Mouse (Mus musculus) mouse embryonic stem cell (cell line): Measurements from ENCODE around the gene Ltbp4.

Source experiments
- in situ Hi-C, 2 experiments: fragments of 300-500 bp; cut with MboI; formaldehyde crosslinking; loops; 1 replicate in 1 of 2; 3 replicates in 1 of 2; pipeline ENCODE4 v1.14.3; 2019 to 2020; ENCODE audit warnings: low sequenced_read_pairs in 2 of 2, low pct_unique_long_range_greater_than_20kb in 1 of 2, mixed read lengths in 1 of 2; ENCODE audit not compliant: unreplicated experiment in 1 of 2

Ltbp4 gene

GRCm38 (mm10) chr7:27310306-27310705 is 27.2 kb downstream of the Ltbp4 start:
- in situ Hi-C loops, result no loop called here

- in situ Hi-C loops, result loop anchor here in 1 of 2 experiments (10.0 kb wide), 1 partner anchor 365 kb away; the partner anchor contains the start of gene Map3k10
Measured at GRCm38 (mm10) chr7:27309832-27310231, 27.7 kb downstream of the Ltbp4 start.

GRCm38 (mm10) chr7:27308821-27309549 is 28.5 kb downstream of the Ltbp4 start:
- in situ Hi-C loops, result loop anchor here in 1 of 2 experiments (10.0 kb wide), 1 partner anchor 366 kb away; the partner anchor contains the start of gene Map3k10

GRCm38 (mm10) chr7:27307551-27307950 is 29.9 kb downstream of the Ltbp4 start:
- in situ Hi-C loops, result loop anchor here in 1 of 2 experiments (10.0 kb wide), 1 partner anchor 367 kb away; the partner anchor contains the start of gene Map3k10

- in situ Hi-C loops, result loop anchor here in 1 of 2 experiments (10.0 kb wide), 1 partner anchor 368 kb away; the partner anchor contains the start of gene Map3k10
Measured at GRCm38 (mm10) chr7:27306161-27307160, 31.0 kb downstream of the Ltbp4 start.

- in situ Hi-C loops, result loop anchor here in 1 of 2 experiments (10.0 kb wide), 1 partner anchor 370 kb away; the partner anchor contains the start of gene Map3k10
Measured at GRCm38 (mm10) chr7:27305091-27305730, 32.3 kb downstream of the Ltbp4 start.

GRCm38 (mm10) chr7:27302172-27302571 is 35.3 kb downstream of the Ltbp4 start:
- in situ Hi-C loops, result loop anchor here in 1 of 2 experiments (10.0 kb wide), 1 partner anchor 373 kb away; the partner anchor contains the start of gene Map3k10

GRCm38 (mm10) chr7:27300801-27301200 is 36.7 kb downstream of the Ltbp4 start:
- in situ Hi-C loops, result loop anchor here in 1 of 2 experiments (10.0 kb wide), 1 partner anchor 374 kb away; the partner anchor contains the start of gene Map3k10

- in situ Hi-C loops, result loop anchor here in 1 of 2 experiments (10.0 kb wide), 1 partner anchor 374 kb away; the partner anchor contains the start of gene Map3k10
Measured at GRCm38 (mm10) chr7:27300351-27300750, 37.1 kb downstream of the Ltbp4 start.

GRCm38 (mm10) chr7:27298816-27299215 is 38.7 kb downstream of the Ltbp4 start:
- in situ Hi-C loops, result no loop called here

GRCm38 (mm10) chr7:27298033-27298610 is 39.4 kb downstream of the Ltbp4 start:
- in situ Hi-C loops, result no loop called here

- in situ Hi-C loops, result no loop called here
Measured at GRCm38 (mm10) chr7:27296518-27296917, 41.0 kb downstream of the Ltbp4 start.

- in situ Hi-C loops, result no loop called here
Measured at GRCm38 (mm10) chr7:27295956-27296355, 41.5 kb downstream of the Ltbp4 start.

GRCm38 (mm10) chr7:27291795-27292466 is 45.6 kb downstream of the Ltbp4 start:
- in situ Hi-C loops, result loop anchor here in 1 of 2 experiments (5.0 kb wide), 2 partner anchors 35 to 110 kb away; no protein-coding TSS in a partner anchor

- in situ Hi-C loops, result loop anchor here in 1 of 2 experiments (5.0 kb wide), 2 partner anchors 37 to 112 kb away; no protein-coding TSS in a partner anchor
Measured at GRCm38 (mm10) chr7:27290555-27290954, 46.9 kb downstream of the Ltbp4 start.

- in situ Hi-C loops, result no loop called here
Measured at GRCm38 (mm10) chr7:27288732-27289131, 48.8 kb downstream of the Ltbp4 start.

GRCm38 (mm10) chr7:27285698-27286066 is 51.8 kb downstream of the Ltbp4 start:
- in situ Hi-C loops, result no loop called here
